Mouse (Mus musculus) kidney, embryonic 16.5 days (tissue): ENCODE data around the gene Trio. TPM values are rescaled to one million over a fixed set of nuclear protein-coding genes. Genes with fewer than 3 reads are reported as not detected.
A peak's percentile ranks its signal among the peaks of the same experiment; 100 is the strongest.

Experiments used
- ATAC-seq: fragments of 200-750 bp; cut with Nextera tagmentation; 2 replicates; pipeline ENCODE4 v1.8.0; 2017; ENCODE audit warnings: moderate TSS enrichment; ENCODE audit not compliant: low FRiP score, low TSS enrichment
- H3K27ac ChIP-seq: fragments of 300-500 bp; sonication (generic); 2 replicates; pipeline ENCODE4 v1.5.1; 2014; ENCODE audit warnings: low read length
- H3K27me3 ChIP-seq: fragments of 300-500 bp; sonication (generic); 2 replicates; pipeline ENCODE4 v1.6.1; 2014; ENCODE audit warnings: low read length, control low read depth, mixed read lengths; ENCODE audit not compliant: insufficient read depth
- H3K36me3 ChIP-seq: fragments of 300-500 bp; sonication (generic); 2 replicates; pipeline ENCODE4 v1.6.1; 2014; ENCODE audit warnings: low read length, control low read depth, mixed read lengths; ENCODE audit not compliant: insufficient read depth
- H3K4me1 ChIP-seq: fragments of 300-500 bp; sonication (generic); 2 replicates; pipeline ENCODE4 v1.6.1; 2014; ENCODE audit warnings: low read length, control low read depth, mixed read lengths; ENCODE audit not compliant: insufficient read depth
- H3K4me2 ChIP-seq: fragments of 300-500 bp; sonication (generic); replicated peaks from 2 replicates; pipeline ENCODE4 v1.6.1; 2014; ENCODE audit warnings: low read depth, low read length
- H3K4me3 ChIP-seq: fragments of 300-500 bp; sonication (generic); 2 replicates; pipeline ENCODE4 v1.5.1; 2014; ENCODE audit warnings: mild to moderate bottlenecking, low read length
- H3K9ac ChIP-seq: fragments of 300-500 bp; sonication (generic); replicated peaks from 2 replicates; pipeline ENCODE4 v1.6.1; 2014; ENCODE audit warnings: low read length
- H3K9me3 ChIP-seq: fragments of 300-500 bp; sonication (generic); 2 replicates; pipeline ENCODE4 v1.6.1; 2016; ENCODE audit warnings: low read length, control low read depth
- WGBS: fragments of 180-500 bp; shearing (Covaris S2); extraction: QIAGEN DNeasy Blood & Tissue Kit; methylation state at CpG from one replicate; pipeline ENCODE4 v1.1.7; 2014; 5-methylcytosine and 5-hydroxymethylcytosine counted together
- polyA plus RNA-seq: library from polyadenylated mRNA; unstranded; fragments of >200 nt; fragmentation: Nextera tagmentation; extraction: Ambion mirVana; gene quantifications from 2 replicates; pipeline ENCODE4 v1.2.1, GENCODE M21; 2015

The Trio gene
- polyA plus RNA-seq, 1 experiment from 2014 or later, result 24.3 TPM

GRCm38 (mm10) chr15:28064081-28064732 lies 38.6 kb upstream of the Trio start:
- Histone ChIP-seq H3K4me1 (peaks cover 3% of the 10 kb centered on the region; the same call in 1 of the 2 replicates), H3K4me3 (no peak overlapping the region), H3K9me3 (no peaks in the 10 kb centered on the region), H3K27ac (0 out of 2 replicates have a peak overlapping the region, but pooled peaks have one; percentile 53), H3K27me3 (no peaks in the 10 kb centered on the region), H3K36me3 (no peaks in the 10 kb centered on the region), H3K4me2 (no peak overlapping the region), H3K9ac (no peak overlapping the region)
- peak; percentile 60; the same call in 1 of the 2 replicates for ATAC-seq
- 53% methylated on average over 13 of the region's 13 CpGs for WGBS

GRCm38 (mm10) chr15:28063466-28063865 lies 37.8 kb upstream of the Trio start:
- Histone ChIP-seq H3K9ac (no peak overlapping the region), H3K27me3 (no peaks in the 10 kb centered on the region), H3K4me1 (peaks cover 3% of the 10 kb centered on the region; the same call in 1 of the 2 replicates), H3K9me3 (no peaks in the 10 kb centered on the region), H3K36me3 (no peaks in the 10 kb centered on the region), H3K4me3 (no peak overlapping the region), H3K27ac (no peak overlapping the region), H3K4me2 (no peak overlapping the region)
- 87% methylated on average over 2 of the region's 2 CpGs for WGBS
- no peak for ATAC-seq

GRCm38 (mm10) chr15:28062016-28062415 lies 36.4 kb upstream of the Trio start:
- Histone ChIP-seq H3K27ac (no peak overlapping the region), H3K4me2 (no peak overlapping the region), H3K36me3 (no peaks in the 10 kb centered on the region), H3K9me3 (no peaks in the 10 kb centered on the region), H3K27me3 (no peaks in the 10 kb centered on the region), H3K9ac (no peak overlapping the region), H3K4me3 (no peak overlapping the region), H3K4me1 (peaks cover 3% of the 10 kb centered on the region; the same call in 1 of the 2 replicates)
- ATAC-seq, result no peak
- WGBS, result 91% methylated on average over 3 of the region's 3 CpGs

- WGBS, result 82% methylated on average over 5 of the region's 5 CpGs
- no peak for ATAC-seq
- H3K36me3 ChIP-seq, result no peaks in the 10 kb centered on the region
Measured at GRCm38 (mm10) chr15:28060977-28061376, 35.3 kb upstream of the Trio start.

DNA sequence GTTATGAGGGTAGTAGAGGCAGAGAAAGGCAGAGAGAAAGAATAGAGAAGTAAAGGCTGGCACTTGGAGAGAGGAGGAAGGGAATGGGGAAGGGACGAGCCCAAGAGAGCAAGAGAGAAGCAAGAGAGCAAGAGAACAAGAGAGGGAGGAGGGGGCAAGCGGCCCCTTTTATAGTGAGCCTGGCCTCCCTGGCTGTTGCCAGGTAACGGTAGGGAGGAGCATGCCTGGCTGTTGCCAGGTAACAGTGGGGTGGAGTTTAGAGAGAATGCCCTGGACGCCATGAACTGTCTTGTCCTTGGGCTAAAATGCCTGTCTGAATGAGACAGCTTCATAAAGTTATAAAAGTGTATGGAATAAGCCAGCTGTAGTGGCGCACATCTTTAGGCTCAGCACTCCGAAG lies 34.8 kb upstream of the Trio start:
- Histone ChIP-seq H3K27me3 (no peaks in the 10 kb centered on the region), H3K9me3 (no peaks in the 10 kb centered on the region), H3K4me2 (no peak overlapping the region), H3K4me1 (peaks cover 3% of the 10 kb centered on the region; the same call in 1 of the 2 replicates), H3K4me3 (no peak overlapping the region), H3K27ac (no peak overlapping the region), H3K9ac (no peak overlapping the region), H3K36me3 (no peaks in the 10 kb centered on the region)
- no peak for ATAC-seq
- WGBS, result 65% methylated on average over 6 of the region's 6 CpGs

More at GRCm38 (mm10) chr15:28060977-28061376, 35.3 kb upstream of the Trio start:
- Histone ChIP-seq H3K27me3 (no peaks in the 10 kb centered on the region), H3K4me1 (peaks cover 3% of the 10 kb centered on the region; the same call in 1 of the 2 replicates), H3K27ac (no peak overlapping the region), H3K4me3 (no peak overlapping the region), H3K4me2 (no peak overlapping the region), H3K9ac (no peak overlapping the region), H3K9me3 (no peaks in the 10 kb centered on the region)

- WGBS, result 54% methylated on average over 5 of the region's 5 CpGs
- ATAC-seq, result no peak
- no peaks in the 10 kb centered on the region for H3K9me3 ChIP-seq
- no peak overlapping the region for H3K9ac ChIP-seq
- no peaks in the 10 kb centered on the region for H3K36me3 ChIP-seq
- H3K4me3 ChIP-seq, result no peak overlapping the region
- H3K27ac ChIP-seq, result no peak overlapping the region
- H3K4me2 ChIP-seq, result no peak overlapping the region
- no peaks in the 10 kb centered on the region for H3K27me3 ChIP-seq
- peaks cover 9% of the 10 kb centered on the region; the same call in 1 of the 2 replicates for H3K4me1 ChIP-seq
Measured at GRCm38 (mm10) chr15:28057545-28057944, 31.9 kb upstream of the Trio start.

GRCm38 (mm10) chr15:28054731-28055130 lies 29.1 kb upstream of the Trio start:
- no peak overlapping the region for H3K4me2 ChIP-seq
- WGBS, result 89% methylated on average over 1 of the region's 1 CpGs
- H3K36me3 ChIP-seq, result no peaks in the 10 kb centered on the region
- ATAC-seq, result no peak
- no peaks in the 10 kb centered on the region for H3K9me3 ChIP-seq
- H3K27me3 ChIP-seq, result no peaks in the 10 kb centered on the region
- H3K27ac ChIP-seq, result no peak overlapping the region
- H3K9ac ChIP-seq, result no peak overlapping the region
- H3K4me3 ChIP-seq, result no peak overlapping the region
- peaks cover 17% of the 10 kb centered on the region for H3K4me1 ChIP-seq

DNA sequence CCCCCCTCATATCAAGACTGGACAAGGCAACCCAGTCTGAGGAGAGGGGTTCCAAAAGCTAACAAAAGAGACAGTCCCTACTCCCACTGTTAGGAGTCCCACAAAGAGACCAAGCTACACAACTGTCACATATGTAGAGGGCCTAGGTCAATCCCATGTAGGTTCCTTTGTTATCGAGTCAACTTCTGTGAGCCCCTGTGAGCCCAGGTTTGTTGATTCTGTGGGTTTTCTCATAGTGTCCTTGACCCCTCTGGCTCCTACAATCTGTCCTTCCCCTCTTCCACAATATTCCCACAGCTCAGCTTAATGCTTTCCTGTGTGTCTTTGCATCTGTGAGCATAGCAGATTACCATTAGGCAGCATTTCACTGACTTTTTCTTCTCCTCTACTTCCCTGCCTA lies 28.5 kb upstream of the Trio start:
- H3K9me3 ChIP-seq, result no peaks in the 10 kb centered on the region
- H3K27ac ChIP-seq, result no peak overlapping the region
- WGBS, result 42% methylated on average over 1 of the region's 1 CpGs
- H3K4me2 ChIP-seq, result no peak overlapping the region
- ATAC-seq, result peak; percentile 37; the same call in 1 of the 2 replicates
- no peaks in the 10 kb centered on the region for H3K36me3 ChIP-seq
- H3K4me3 ChIP-seq, result no peak overlapping the region
- H3K27me3 ChIP-seq, result no peaks in the 10 kb centered on the region
- H3K4me1 ChIP-seq, result peaks cover 17% of the 10 kb centered on the region
- H3K9ac ChIP-seq, result no peak overlapping the region

- H3K27me3 ChIP-seq, result no peaks in the 10 kb centered on the region
- peaks cover 17% of the 10 kb centered on the region for H3K4me1 ChIP-seq
- no peaks in the 10 kb centered on the region for H3K36me3 ChIP-seq
- H3K9me3 ChIP-seq, result no peaks in the 10 kb centered on the region
- H3K4me2 ChIP-seq, result no peak overlapping the region
- H3K9ac ChIP-seq, result no peak overlapping the region
- H3K4me3 ChIP-seq, result no peak overlapping the region
- WGBS, result 39% methylated on average over 6 of the region's 6 CpGs
- no peak for ATAC-seq
- no peak overlapping the region for H3K27ac ChIP-seq
Measured at GRCm38 (mm10) chr15:28053226-28053625, 27.6 kb upstream of the Trio start.

GRCm38 (mm10) chr15:28051811-28052210 lies 26.2 kb upstream of the Trio start:
- Histone ChIP-seq H3K27ac (no peak overlapping the region), H3K4me2 (no peak overlapping the region), H3K4me3 (no peak overlapping the region), H3K4me1 (peaks cover 17% of the 10 kb centered on the region), H3K9ac (no peak overlapping the region), H3K9me3 (no peaks in the 10 kb centered on the region), H3K27me3 (no peaks in the 10 kb centered on the region), H3K36me3 (no peaks in the 10 kb centered on the region)
- 84% methylated on average over 4 of the region's 4 CpGs for WGBS
- no peak for ATAC-seq
